Mouse (Mus musculus): ENCODE data around the gene Fbxw11.
"Not testable (repeated sequence)": the region's sequence is repeated elsewhere in the genome, so short reads cannot be mapped to it uniquely, and the experiment has no call there.

The Fbxw11 gene

GRCm38 (mm10) chr11:32676777-32677176 lies 34.3 kb downstream of the Fbxw11 start:
- no peak for DNase-seq (ENCODE audit: low spot score)

GRCm38 (mm10) chr11:32677811-32678210 lies 35.3 kb downstream of the Fbxw11 start:
- DNase-seq (ENCODE audit: low spot score) = no peak

GRCm38 (mm10) chr11:32679091-32679490 lies 36.6 kb downstream of the Fbxw11 start:
- DNase-seq (ENCODE audit: low spot score) = not testable (repeated sequence)

GRCm38 (mm10) chr11:32680014-32680413 lies 37.5 kb downstream of the Fbxw11 start:
- DNase-seq (ENCODE audit: low spot score) = no peak

- DNase-seq (ENCODE audit: low spot score) = no peak
Observed at GRCm38 (mm10) chr11:32681192-32681795, 38.8 kb downstream of the Fbxw11 start.

GRCm38 (mm10) chr11:32682335-32683102 lies 40.0 kb downstream of the Fbxw11 start:
- DNase-seq (ENCODE audit: low spot score) = no peak

GRCm38 (mm10) chr11:32684690-32685254 lies 42.2 kb downstream of the Fbxw11 start:
- no peak for DNase-seq (ENCODE audit: low spot score)

- DNase-seq (ENCODE audit: low spot score) = no peak
Observed at GRCm38 (mm10) chr11:32688245-32688855, 45.8 kb downstream of the Fbxw11 start.

GRCm38 (mm10) chr11:32689510-32689909 lies 47.0 kb downstream of the Fbxw11 start:
- no peak for DNase-seq (ENCODE audit: low spot score)

- no peak for DNase-seq (ENCODE audit: low spot score)
Observed at GRCm38 (mm10) chr11:32692834-32693233, 50.3 kb downstream of the Fbxw11 start.

- DNase-seq (ENCODE audit: low spot score) = no peak
Observed at GRCm38 (mm10) chr11:32693431-32694141, 51.1 kb downstream of the Fbxw11 start.

- DNase-seq (ENCODE audit: low spot score) = not testable (repeated sequence)
Observed at GRCm38 (mm10) chr11:32694322-32695003, 51.9 kb downstream of the Fbxw11 start.

GRCm38 (mm10) chr11:32696446-32697090 lies 54.0 kb downstream of the Fbxw11 start:
- DNase-seq (ENCODE audit: low spot score) = no peak

- DNase-seq (ENCODE audit: low spot score) = no peak
Observed at GRCm38 (mm10) chr11:32697695-32698094, 55.2 kb downstream of the Fbxw11 start.

GRCm38 (mm10) chr11:32699913-32700493 lies 57.5 kb downstream of the Fbxw11 start:
- DNase-seq (ENCODE audit: low spot score) = no peak

- DNase-seq (ENCODE audit: low spot score) = no peak
Observed at GRCm38 (mm10) chr11:32701566-32701965, 59.0 kb downstream of the Fbxw11 start.

GRCm38 (mm10) chr11:32704241-32704890 lies 61.8 kb downstream of the Fbxw11 start:
- no peak for DNase-seq (ENCODE audit: low spot score)

- DNase-seq (ENCODE audit: low spot score) = no peak
Observed at GRCm38 (mm10) chr11:32706406-32706993, 64.0 kb downstream of the Fbxw11 start.

GRCm38 (mm10) chr11:32707481-32707880 lies 65.0 kb downstream of the Fbxw11 start:
- DNase-seq (ENCODE audit: low spot score) = no peak

Data from urinary bladder, postnatal 25 days (tissue).